Mouse (Mus musculus) heart, embryonic 11.5 days (tissue): ENCODE data around the gene Crp. TPM values are rescaled to one million over a fixed set of nuclear protein-coding genes. Genes with fewer than 3 reads are reported as not detected.

Source experiments
- ATAC-seq: fragments of 200-750 bp; cut with Nextera tagmentation; replicated peaks from 2 replicates; pipeline ENCODE4 v1.8.0; 2017; ENCODE audit warnings: moderate library complexity; ENCODE audit not compliant: insufficient number of reproducible peaks, low FRiP score, low TSS enrichment
- H3K27ac ChIP-seq: fragments of 300-500 bp; sonication (generic); 2 replicates; pipeline ENCODE4 v1.5.1; 2014; ENCODE audit warnings: mild to moderate bottlenecking, low read depth, low read length
- H3K27me3 ChIP-seq: fragments of 300-500 bp; sonication (generic); 2 replicates; pipeline ENCODE4 v1.6.1; 2014; ENCODE audit warnings: mild to moderate bottlenecking, low read length, mixed read lengths; ENCODE audit not compliant: control insufficient read depth, insufficient read depth
- H3K36me3 ChIP-seq: fragments of 300-500 bp; sonication (generic); 2 replicates; pipeline ENCODE4 v1.6.1; 2014; ENCODE audit warnings: mild to moderate bottlenecking, low read length, moderate library complexity, mixed read lengths; ENCODE audit not compliant: control insufficient read depth, insufficient read depth
- H3K4me1 ChIP-seq: fragments of 300-500 bp; sonication (generic); 2 replicates; pipeline ENCODE4 v1.6.1; 2014; ENCODE audit warnings: low read length; ENCODE audit not compliant: control insufficient read depth, insufficient read depth
- H3K4me2 ChIP-seq: fragments of 300-500 bp; sonication (generic); 2 replicates; pipeline ENCODE4 v1.6.1; 2014; ENCODE audit warnings: mild to moderate bottlenecking, moderate library complexity
- H3K4me3 ChIP-seq: fragments of 300-500 bp; sonication (generic); 2 replicates; pipeline ENCODE4 v1.5.1; 2014; ENCODE audit warnings: low read depth, low read length
- H3K9ac ChIP-seq: fragments of 300-500 bp; sonication (generic); 2 replicates; pipeline ENCODE4 v1.6.1; 2014; ENCODE audit warnings: mild to moderate bottlenecking, low read depth, low read length, moderate library complexity
- H3K9me3 ChIP-seq: fragments of 300-500 bp; sonication (generic); replicated peaks from 2 replicates; pipeline ENCODE4 v1.6.1; 2016; ENCODE audit warnings: low read length; ENCODE audit not compliant: control insufficient read depth
- WGBS: fragments of 180-500 bp; shearing (Covaris S2); extraction: QIAGEN DNeasy Blood & Tissue Kit; methylation state at CpG from one replicate; pipeline ENCODE4 v1.1.7; 2014; ENCODE audit not compliant: insufficient replicate concordance; 5-methylcytosine and 5-hydroxymethylcytosine counted together
- polyA plus RNA-seq: library from polyadenylated mRNA; unstranded; fragments of >200 nt; fragmentation: Nextera tagmentation; extraction: Ambion mirVana; gene quantifications from 2 replicates; pipeline ENCODE4 v1.2.1, GENCODE M21; 2014

Crp gene
- polyA plus RNA-seq, 1 experiment from 2014 or later: 0.11 TPM

DNA sequence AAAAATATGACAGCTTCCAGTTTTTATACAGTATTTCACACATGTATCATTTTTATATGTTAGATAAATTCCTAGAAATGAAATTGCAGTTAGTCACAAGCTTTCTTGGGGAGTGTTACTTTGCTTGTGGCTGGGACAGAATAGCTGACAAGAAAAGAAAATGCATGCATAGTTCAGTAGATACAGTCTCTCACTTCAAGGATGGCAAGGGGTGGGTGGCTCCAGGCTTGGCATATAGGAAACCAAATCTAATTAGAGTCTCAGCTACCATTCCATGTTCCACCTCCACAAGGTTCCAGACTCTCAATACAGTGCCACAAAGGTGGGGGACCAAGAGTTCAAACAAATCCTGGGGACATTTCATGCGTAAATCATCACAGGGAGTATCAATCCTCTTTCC lies 61.7 kb downstream of the Crp start:
- Histone ChIP-seq H3K4me2 (no peak overlapping the region), H3K9ac (no peak overlapping the region), H3K4me1 (no peaks in the 10 kb centered on the region), H3K9me3 (no peaks in the 10 kb centered on the region), H3K27ac (no peak overlapping the region), H3K4me3 (no peak overlapping the region), H3K36me3 (no peaks in the 10 kb centered on the region), H3K27me3 (no peaks in the 10 kb centered on the region)
- 74% methylated on average over 1 of the region's 1 CpGs for WGBS
- no peak for ATAC-seq

GRCm38 (mm10) chr1:172779195-172779594 lies 81.3 kb downstream of the Crp start:
- Histone ChIP-seq H3K9ac (no peak overlapping the region), H3K4me3 (no peak overlapping the region), H3K4me1 (no peaks in the 10 kb centered on the region), H3K27me3 (no peaks in the 10 kb centered on the region), H3K27ac (no peak overlapping the region), H3K36me3 (no peaks in the 10 kb centered on the region), H3K9me3 (no peaks in the 10 kb centered on the region), H3K4me2 (no peak overlapping the region)
- no peak for ATAC-seq
- 85% methylated on average over 5 of the region's 5 CpGs for WGBS

GRCm38 (mm10) chr1:172785322-172785721 lies 87.5 kb downstream of the Crp start:
- Histone ChIP-seq H3K9ac (no peak overlapping the region), H3K9me3 (no peaks in the 10 kb centered on the region), H3K4me2 (no peak overlapping the region), H3K27me3 (no peaks in the 10 kb centered on the region), H3K27ac (no peak overlapping the region), H3K4me1 (no peaks in the 10 kb centered on the region), H3K36me3 (no peaks in the 10 kb centered on the region), H3K4me3 (no peak overlapping the region)
- WGBS: 45% methylated on average over 2 of the region's 2 CpGs
- no peak for ATAC-seq

GRCm38 (mm10) chr1:172785886-172786285 lies 88.0 kb downstream of the Crp start:
- Histone ChIP-seq H3K4me2 (no peak overlapping the region), H3K27me3 (no peaks in the 10 kb centered on the region), H3K36me3 (no peaks in the 10 kb centered on the region), H3K9me3 (no peaks in the 10 kb centered on the region), H3K4me3 (no peak overlapping the region), H3K9ac (no peak overlapping the region), H3K27ac (no peak overlapping the region), H3K4me1 (no peaks in the 10 kb centered on the region)
- ATAC-seq: no peak
- WGBS: 24% methylated on average over 1 of the region's 1 CpGs

GRCm38 (mm10) chr1:172828975-172829374 lies 131.1 kb downstream of the Crp start:
- WGBS: 72% methylated on average over 2 of the region's 2 CpGs
- Histone ChIP-seq H3K27ac (no peak overlapping the region), H3K9me3 (no peaks in the 10 kb centered on the region), H3K9ac (no peak overlapping the region), H3K27me3 (no peaks in the 10 kb centered on the region), H3K36me3 (no peaks in the 10 kb centered on the region), H3K4me3 (no peak overlapping the region), H3K4me1 (no peaks in the 10 kb centered on the region), H3K4me2 (no peak overlapping the region)
- ATAC-seq: no peak

GRCm38 (mm10) chr1:172847044-172847761 lies 149.3 kb downstream of the Crp start:
- no peak for ATAC-seq
- no peaks in the 10 kb centered on the region for H3K4me1 ChIP-seq

DNA sequence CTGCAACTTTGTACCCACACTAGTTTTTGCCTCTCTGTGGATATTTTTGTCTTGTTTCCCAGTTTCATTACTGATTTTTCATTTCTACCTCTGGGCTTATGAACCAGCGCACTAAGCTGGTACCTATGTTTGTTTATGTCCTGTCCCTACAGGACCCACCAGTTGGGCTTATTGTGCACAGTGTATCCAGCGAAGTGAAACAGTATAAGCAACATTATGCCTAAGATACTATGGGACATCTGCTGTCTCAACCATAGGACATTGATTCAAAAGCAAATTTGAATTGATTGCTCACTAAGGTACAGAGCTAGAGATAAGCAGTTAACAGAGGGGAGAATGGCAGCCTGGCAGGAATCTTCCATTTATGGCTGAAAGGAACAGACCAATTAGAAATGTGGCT lies 150.3 kb downstream of the Crp start:
- WGBS: 75% methylated on average over 2 of the region's 2 CpGs
- H3K27me3 ChIP-seq: no peaks in the 10 kb centered on the region
- no peak for ATAC-seq
- H3K4me3 ChIP-seq: no peak overlapping the region
- H3K9ac ChIP-seq: no peak overlapping the region
- H3K9me3 ChIP-seq: no peaks in the 10 kb centered on the region
- H3K4me1 ChIP-seq: no peaks in the 10 kb centered on the region
- no peak overlapping the region for H3K4me2 ChIP-seq
- no peaks in the 10 kb centered on the region for H3K36me3 ChIP-seq
- H3K27ac ChIP-seq: no peak overlapping the region

More at GRCm38 (mm10) chr1:172847044-172847761, 149.3 kb downstream of the Crp start:
- Histone ChIP-seq H3K27me3 (no peaks in the 10 kb centered on the region), H3K27ac (no peak overlapping the region), H3K9ac (no peak overlapping the region), H3K9me3 (no peaks in the 10 kb centered on the region), H3K4me3 (no peak overlapping the region), H3K4me2 (no peak overlapping the region), H3K36me3 (no peaks in the 10 kb centered on the region)
- WGBS: 60% methylated on average over 2 of the region's 2 CpGs

- no peak for ATAC-seq
- Histone ChIP-seq H3K9ac (no peak overlapping the region), H3K9me3 (no peaks in the 10 kb centered on the region), H3K27me3 (no peaks in the 10 kb centered on the region), H3K27ac (no peak overlapping the region), H3K36me3 (no peaks in the 10 kb centered on the region), H3K4me3 (no peak overlapping the region), H3K4me2 (no peak overlapping the region), H3K4me1 (no peaks in the 10 kb centered on the region)
- 77% methylated on average over 4 of the region's 4 CpGs for WGBS
Measured at GRCm38 (mm10) chr1:172875265-172875664, 177.4 kb downstream of the Crp start.

DNA sequence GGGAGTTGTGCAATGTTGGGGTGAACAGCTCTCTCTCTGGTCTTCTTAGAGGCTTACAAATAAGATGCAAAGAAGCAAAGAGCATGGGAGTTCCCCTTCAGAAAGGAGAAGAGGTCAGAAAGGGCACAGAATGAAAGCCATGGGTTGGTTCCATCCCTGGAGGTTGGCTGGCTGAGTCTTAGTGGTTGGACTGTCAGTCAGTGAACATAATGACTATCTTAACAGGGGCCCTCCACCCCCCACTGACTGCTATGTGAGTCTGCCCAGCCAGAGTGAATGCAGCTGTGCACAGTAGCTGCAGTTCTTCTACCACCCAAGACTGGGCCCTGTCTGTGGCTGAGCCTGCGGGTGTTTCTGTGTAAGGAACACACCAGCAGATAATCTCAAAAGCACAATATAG lies 178.8 kb downstream of the Crp start:
- no peaks in the 10 kb centered on the region for H3K36me3 ChIP-seq
- no peaks in the 10 kb centered on the region for H3K4me1 ChIP-seq
- 81% methylated on average over 1 of the region's 1 CpGs for WGBS
- no peak overlapping the region for H3K9ac ChIP-seq
- H3K4me2 ChIP-seq: no peak overlapping the region
- H3K4me3 ChIP-seq: no peak overlapping the region
- no peaks in the 10 kb centered on the region for H3K9me3 ChIP-seq
- no peak overlapping the region for H3K27ac ChIP-seq
- H3K27me3 ChIP-seq: no peaks in the 10 kb centered on the region
- ATAC-seq: no peak
